Mouse (Mus musculus) WW6 (cell line): Measurements from ENCODE around the gene Olfr177.

Source experiments
- DNase-seq: peaks from one replicate; pipeline ENCODE4 v3.0.0-alpha.2; 2013; ENCODE audit warnings: low read depth, low spot score

Gene Olfr177

GRCm38 (mm10) chr16:58874668-58875067 lies at the start of gene Olfr177:
TSS of gene Olfr177 (minus strand) at chr16:58874768.
- no peak for DNase-seq

- no peak for DNase-seq
These were observed 17.4 kb upstream of the Olfr177 start, which contains the start of gene Olfr178 for GRCm38 (mm10) chr16:58891963-58892362. TSS of gene Olfr178 (minus strand) at chr16:58892063.

DNA sequence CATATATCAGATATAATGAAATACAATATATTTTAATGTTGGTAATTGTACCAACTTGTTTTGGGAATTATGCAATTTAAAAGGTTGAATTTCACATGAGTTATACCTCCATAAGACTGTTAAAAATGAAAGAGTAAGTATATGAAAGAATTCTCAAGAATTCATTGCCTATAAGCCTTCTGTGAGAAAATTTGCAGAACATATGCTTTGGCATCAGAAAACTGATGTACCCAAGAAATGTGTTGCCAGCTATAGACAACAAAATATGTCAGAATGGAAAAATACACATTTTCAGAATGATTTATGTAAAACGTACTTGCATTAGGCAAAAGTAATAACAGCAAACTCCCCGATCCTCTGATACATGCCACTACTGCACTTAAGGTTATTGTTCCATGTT lies 9.8 kb upstream of the Olfr177 start:
- no peak for DNase-seq

GRCm38 (mm10) chr16:58861479-58861878 lies 13.1 kb downstream of the Olfr177 start:
- DNase-seq, result no peak

DNA sequence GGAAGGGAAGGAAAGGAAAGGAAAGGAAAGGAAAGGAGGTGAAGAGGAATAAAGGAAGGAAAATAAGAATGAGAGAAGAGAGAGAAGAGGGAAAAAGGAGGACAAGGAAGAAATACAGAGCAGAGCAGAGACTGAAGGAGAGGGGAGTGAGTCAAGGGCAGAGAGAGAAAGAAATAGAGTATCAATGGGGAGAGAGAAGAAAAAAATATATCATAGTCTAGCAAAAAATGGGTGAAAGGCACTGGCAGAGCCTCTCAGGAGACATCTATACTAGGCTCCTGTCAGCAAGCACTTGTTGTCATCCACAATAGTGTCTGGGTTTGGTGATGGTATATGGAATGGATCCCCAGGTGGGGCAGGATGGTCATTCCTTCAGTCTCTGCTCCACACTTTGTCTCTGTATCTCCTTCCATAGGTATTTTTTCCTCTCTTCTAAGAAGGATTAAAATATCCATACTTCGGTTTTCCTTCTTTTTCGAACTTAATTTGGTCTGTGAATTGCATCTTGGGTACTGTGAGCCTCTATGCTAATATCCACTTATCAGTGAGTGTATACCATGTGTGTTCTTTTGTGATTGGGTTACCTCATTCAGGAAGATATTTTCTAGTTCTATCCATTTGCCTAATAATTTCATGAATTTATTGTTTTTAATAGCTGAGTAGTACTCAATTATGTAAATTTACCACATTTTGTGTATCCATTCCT lies 14.4 kb downstream of the Olfr177 start:
- DNase-seq, result no peak

GRCm38 (mm10) chr16:58826732-58827319 lies 47.7 kb downstream of the Olfr177 start, which contains the start of gene Olfr175-ps1:
TSS of gene Olfr175-ps1 (minus strand) at chr16:58826782.
- DNase-seq, result no peak
